Mouse (Mus musculus) embryonic facial prominence, embryonic 12.5 days (tissue): ENCODE measurements around the gene Atp2c2. TPM values are rescaled to one million over a fixed set of nuclear protein-coding genes. Genes with fewer than 3 reads are reported as not detected.

Experiments used
- ATAC-seq: fragments of 200-750 bp; cut with Nextera tagmentation; 2 replicates; pipeline ENCODE4 v1.8.0; 2017; ENCODE audit not compliant: insufficient number of reproducible peaks, insufficient read depth, low FRiP score, low TSS enrichment
- H3K27ac ChIP-seq: fragments of 300-500 bp; sonication (generic); 2 replicates; pipeline ENCODE4 v1.5.1; 2016; ENCODE audit warnings: mild to moderate bottlenecking
- H3K27me3 ChIP-seq: fragments of 300-500 bp; sonication (generic); 2 replicates; pipeline ENCODE4 v1.6.1; 2016; ENCODE audit warnings: mild to moderate bottlenecking, moderate library complexity
- H3K36me3 ChIP-seq: fragments of 300-500 bp; sonication (generic); 2 replicates; pipeline ENCODE4 v1.6.1; 2016; ENCODE audit warnings: mild to moderate bottlenecking
- H3K4me1 ChIP-seq: fragments of 300-500 bp; sonication (generic); 2 replicates; pipeline ENCODE4 v1.6.1; 2016
- H3K4me2 ChIP-seq: fragments of 300-500 bp; sonication (generic); replicated peaks from 2 replicates; pipeline ENCODE4 v1.6.1; 2016; ENCODE audit warnings: mild to moderate bottlenecking, moderate library complexity
- H3K4me3 ChIP-seq: fragments of 300-500 bp; sonication (generic); 2 replicates; pipeline ENCODE4 v1.5.1; 2016; ENCODE audit warnings: mild to moderate bottlenecking
- H3K9ac ChIP-seq: fragments of 300-500 bp; sonication (generic); 2 replicates; pipeline ENCODE4 v1.6.1; 2016; ENCODE audit warnings: mild to moderate bottlenecking, moderate library complexity
- H3K9me3 ChIP-seq: fragments of 300-500 bp; sonication (generic); 2 replicates; pipeline ENCODE4 v1.6.1; 2016; ENCODE audit warnings: mild to moderate bottlenecking, moderate library complexity
- WGBS: fragments of 180-500 bp; shearing (Covaris S2); methylation state at CpG from one replicate; pipeline ENCODE4 v1.1.7; 2016; 5-methylcytosine and 5-hydroxymethylcytosine counted together
- polyA plus RNA-seq: library from polyadenylated mRNA; unstranded; fragments of >200 nt; fragmentation: Nextera tagmentation; extraction: Ambion mirVana; gene quantifications from 2 replicates; pipeline ENCODE4 v1.2.1, GENCODE M21; 2016

The Atp2c2 gene
- polyA plus RNA-seq: 1.1 and 1.9 TPM in 2 replicates

DNA sequence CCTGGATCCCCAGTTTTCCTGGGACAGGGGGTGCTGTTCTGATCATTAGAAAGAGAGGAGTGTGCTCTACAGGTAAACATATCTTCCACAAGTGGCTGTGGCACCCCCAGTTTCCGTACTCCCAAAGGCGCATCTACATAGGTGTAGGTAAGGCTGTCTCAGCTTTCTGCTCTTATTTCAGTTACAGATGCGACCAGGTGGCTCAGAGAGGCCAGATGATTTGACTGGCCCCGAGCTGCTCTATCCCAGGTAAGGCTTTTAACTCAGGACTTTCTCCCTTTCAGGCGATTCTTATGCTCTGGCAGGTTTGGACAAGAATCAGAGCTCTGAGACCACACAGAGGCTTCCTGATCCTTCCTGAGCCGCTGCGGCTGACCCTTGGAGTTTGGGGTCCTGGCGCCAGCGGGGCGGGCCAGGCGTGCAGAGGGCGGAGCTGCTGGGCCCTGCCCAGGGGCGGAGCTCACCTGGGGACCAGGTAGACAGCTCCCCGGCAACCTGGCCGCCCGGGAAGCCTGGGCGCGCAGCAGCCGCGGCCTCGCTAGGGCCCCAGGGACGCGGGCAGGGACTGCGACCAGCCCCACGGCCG is at the start of gene Atp2c2:
Atp2c2 (plus strand) TSS at position 461 of the 586 bp plus-strand sequence.
- H3K9ac ChIP-seq: 0 out of 2 replicates have a peak within 1 kb of the TSS, but pooled peaks have one; percentile 15
- peak within 1 kb of the TSS; percentile 46 for H3K4me2 ChIP-seq
- 3% methylated on average over 26 of the region's 26 CpGs for WGBS

GRCm38 (mm10) chr8:119651324-119651723 is 48.5 kb upstream of the Atp2c2 start:
- no peak overlapping the region for H3K4me2 ChIP-seq
- H3K4me1 ChIP-seq: 0 out of 2 replicates have a peak, but pooled peaks cover 4% of the 10 kb centered on the region
- H3K9me3 ChIP-seq: no peaks in the 10 kb centered on the region
- no peak overlapping the region for H3K4me3 ChIP-seq
- no peaks in the 10 kb centered on the region for H3K27me3 ChIP-seq
- no peak overlapping the region for H3K9ac ChIP-seq
- no peak overlapping the region for H3K27ac ChIP-seq
- 13% methylated on average over 2 of the region's 2 CpGs for WGBS
- ATAC-seq: peak; percentile 59; the same call in 1 of the 2 replicates
- no peaks in the 10 kb centered on the region for H3K36me3 ChIP-seq

More for the DNA sequence above, at the start of gene Atp2c2:
- Histone ChIP-seq H3K9me3 (no peaks in the 10 kb centered on the region), H3K4me3 (peak within 1 kb of the TSS; percentile 14; the same call in 1 of the 2 replicates), H3K27me3 (peaks cover 49% of the 10 kb centered on the region), H3K4me1 (peaks cover 9% of the 10 kb centered on the region; the same call in 1 of the 2 replicates), H3K36me3 (no peaks in the 10 kb centered on the region), H3K27ac (0 out of 2 replicates have a peak within 1 kb of the TSS, but pooled peaks have one; percentile 23)
- ATAC-seq: no peak

DNA sequence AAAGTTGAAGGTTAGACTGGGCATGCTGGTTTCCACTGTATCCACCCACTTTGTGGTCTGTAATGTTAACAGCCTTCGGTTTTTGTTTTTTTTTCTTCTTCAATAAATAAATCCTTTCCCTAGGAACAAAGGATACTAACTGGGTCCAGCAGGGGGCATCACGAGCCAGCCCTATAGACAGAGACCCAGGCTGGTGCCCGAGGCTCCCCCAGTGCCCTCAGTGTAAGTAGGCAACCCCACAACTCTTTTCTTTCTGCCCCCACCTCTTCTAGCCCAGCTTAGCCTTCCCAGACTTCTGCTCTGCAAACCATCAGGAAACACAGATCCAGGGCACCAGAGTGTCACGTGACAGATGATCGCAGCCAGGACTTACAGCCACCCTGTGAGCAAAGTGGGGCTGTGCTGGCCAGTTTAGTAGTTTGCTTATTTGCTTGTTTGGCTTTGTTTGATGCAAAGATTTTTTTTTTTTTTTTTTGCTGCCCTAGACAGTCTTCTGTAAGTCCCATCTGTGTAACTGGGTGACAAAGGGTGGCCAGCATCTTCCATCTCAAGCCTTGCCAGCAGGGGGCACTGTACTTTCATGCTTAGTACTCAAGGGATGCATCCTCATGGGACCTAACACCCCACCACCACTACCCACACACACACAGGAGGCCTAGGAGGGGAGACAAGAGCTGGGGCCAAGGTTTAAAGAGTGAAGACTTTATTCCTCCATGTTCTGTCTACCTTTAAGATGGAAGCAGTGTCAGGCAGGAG is 42.9 kb upstream of the Atp2c2 start:
- 38% methylated on average over 5 of the region's 5 CpGs for WGBS
- Histone ChIP-seq H3K9ac (no peak overlapping the region), H3K4me3 (no peak overlapping the region), H3K4me2 (no peak overlapping the region), H3K36me3 (no peaks in the 10 kb centered on the region), H3K4me1 (peaks cover 10% of the 10 kb centered on the region; the same call in 1 of the 2 replicates), H3K9me3 (no peaks in the 10 kb centered on the region), H3K27me3 (no peaks in the 10 kb centered on the region), H3K27ac (no peak overlapping the region)
- no peak for ATAC-seq

- Histone ChIP-seq H3K4me3 (no peak overlapping the region), H3K27me3 (peaks cover 4% of the 10 kb centered on the region), H3K36me3 (no peaks in the 10 kb centered on the region), H3K9ac (no peak overlapping the region), H3K9me3 (no peaks in the 10 kb centered on the region), H3K4me1 (peaks cover 10% of the 10 kb centered on the region; the same call in 1 of the 2 replicates), H3K27ac (no peak overlapping the region), H3K4me2 (no peak overlapping the region; the same call in 1 of the 2 replicates)
- ATAC-seq: no peak
- WGBS: 4% methylated on average over 9 of the region's 9 CpGs
Observed at GRCm38 (mm10) chr8:119661081-119661480, 38.7 kb upstream of the Atp2c2 start.

DNA sequence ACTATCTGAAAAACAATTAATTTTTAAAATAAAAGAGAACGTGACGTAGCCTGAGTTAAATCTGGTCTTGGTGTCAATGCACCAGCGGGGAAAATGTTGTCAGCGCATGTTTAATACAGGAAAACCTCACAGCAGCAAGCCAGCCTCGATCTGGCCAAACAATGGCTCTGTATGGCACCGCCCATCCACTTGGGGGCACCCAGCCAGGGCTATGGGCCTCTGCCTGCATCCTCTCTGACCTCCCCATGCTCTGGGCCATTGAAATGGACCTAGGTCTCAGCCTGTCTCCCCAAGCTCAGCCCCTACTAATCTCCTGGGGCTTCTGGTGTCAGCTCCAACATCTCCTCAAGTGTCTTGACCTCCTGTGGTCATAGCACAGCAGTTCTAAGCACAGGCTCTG is 37.9 kb upstream of the Atp2c2 start:
- Histone ChIP-seq H3K4me3 (no peak overlapping the region), H3K9me3 (no peaks in the 10 kb centered on the region), H3K4me1 (peaks cover 10% of the 10 kb centered on the region; the same call in 1 of the 2 replicates), H3K9ac (no peak overlapping the region), H3K36me3 (no peaks in the 10 kb centered on the region), H3K27ac (no peak overlapping the region), H3K4me2 (no peak overlapping the region), H3K27me3 (peaks cover 9% of the 10 kb centered on the region)
- 82% methylated on average over 6 of the region's 6 CpGs for WGBS
- no peak for ATAC-seq

- peaks cover 10% of the 10 kb centered on the region; the same call in 1 of the 2 replicates for H3K4me1 ChIP-seq
- no peak for ATAC-seq
- no peaks in the 10 kb centered on the region for H3K36me3 ChIP-seq
- no peak overlapping the region for H3K9ac ChIP-seq
- peaks cover 9% of the 10 kb centered on the region for H3K27me3 ChIP-seq
- H3K9me3 ChIP-seq: no peaks in the 10 kb centered on the region
- no peak overlapping the region for H3K4me3 ChIP-seq
- H3K4me2 ChIP-seq: no peak overlapping the region
- 51% methylated on average over 11 of the region's 11 CpGs for WGBS
- no peak overlapping the region for H3K27ac ChIP-seq
Observed at GRCm38 (mm10) chr8:119663440-119663839, 36.4 kb upstream of the Atp2c2 start.

DNA sequence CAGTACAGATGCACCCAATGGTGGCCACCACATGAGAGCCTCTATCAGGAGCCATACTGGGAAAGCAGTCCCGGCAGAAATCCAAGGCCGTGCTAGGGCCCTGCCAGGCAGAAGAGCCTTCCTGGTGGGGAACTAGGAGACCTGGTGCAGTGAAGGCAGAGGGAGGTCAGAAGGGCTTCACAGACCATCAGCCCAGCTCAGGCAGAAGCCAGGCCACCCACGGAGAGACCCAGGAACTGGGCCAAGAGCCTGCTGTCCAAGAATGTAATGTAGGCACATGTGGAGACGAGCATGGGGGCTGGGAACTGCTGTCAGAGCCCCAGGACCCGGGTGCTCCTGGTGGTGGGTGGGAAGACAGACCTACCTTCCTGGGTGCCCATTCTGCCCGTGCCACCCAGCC is 34.5 kb upstream of the Atp2c2 start:
- Histone ChIP-seq H3K4me1 (peaks cover 7% of the 10 kb centered on the region; the same call in 1 of the 2 replicates), H3K4me2 (no peak overlapping the region), H3K27ac (no peak overlapping the region), H3K9me3 (no peaks in the 10 kb centered on the region), H3K9ac (no peak overlapping the region), H3K4me3 (no peak overlapping the region), H3K36me3 (no peaks in the 10 kb centered on the region), H3K27me3 (peaks cover 9% of the 10 kb centered on the region)
- 80% methylated on average over 6 of the region's 6 CpGs for WGBS
- no peak for ATAC-seq

- H3K27ac ChIP-seq: no peak within 1 kb of the TSS
- WGBS: 19% methylated on average over 14 of the region's 14 CpGs
- no peaks in the 10 kb centered on the region for H3K4me1 ChIP-seq
- peaks cover 9% of the 10 kb centered on the region for H3K27me3 ChIP-seq
- H3K9me3 ChIP-seq: no peaks in the 10 kb centered on the region
- ATAC-seq: no peak
- no peak within 1 kb of the TSS for H3K4me2 ChIP-seq
- H3K4me3 ChIP-seq: no peak within 1 kb of the TSS
- no peaks in the 10 kb centered on the region for H3K36me3 ChIP-seq
- H3K9ac ChIP-seq: no peak within 1 kb of the TSS
Observed at GRCm38 (mm10) chr8:119666219-119666951, 33.4 kb upstream of the Atp2c2 start, which contains the start of gene Wfdc1. Wfdc1 (plus strand) TSS chr8:119666365.

DNA sequence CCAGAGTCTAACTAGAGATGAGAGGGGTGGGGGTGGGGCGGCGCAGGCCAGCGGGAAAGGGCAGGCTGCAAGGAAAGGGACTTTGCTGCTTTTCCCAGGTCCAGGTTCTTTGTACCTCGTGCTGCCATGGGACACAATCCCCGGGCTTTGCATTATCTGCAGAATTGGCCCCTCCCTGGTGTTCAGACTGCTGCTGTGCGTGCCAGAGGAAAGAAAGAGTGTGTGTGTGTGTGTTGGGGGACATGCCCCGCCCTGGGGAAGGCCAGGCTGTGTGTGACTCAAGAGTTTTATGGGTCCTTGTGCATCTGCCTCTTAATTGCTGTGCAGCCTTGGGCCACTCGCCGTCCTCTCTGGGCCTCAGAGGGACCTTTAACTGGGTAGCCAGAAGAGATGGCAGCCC is 31.4 kb upstream of the Atp2c2 start:
- H3K9ac ChIP-seq: no peak overlapping the region
- no peak for ATAC-seq

GRCm38 (mm10) chr8:119669284-119669683 is 30.5 kb upstream of the Atp2c2 start:
- H3K9ac ChIP-seq: no peak overlapping the region
- peaks cover 9% of the 10 kb centered on the region for H3K27me3 ChIP-seq
- H3K9me3 ChIP-seq: no peaks in the 10 kb centered on the region
- no peak overlapping the region for H3K4me3 ChIP-seq
- no peak overlapping the region for H3K27ac ChIP-seq
- H3K4me2 ChIP-seq: no peak overlapping the region
- H3K4me1 ChIP-seq: no peaks in the 10 kb centered on the region
- ATAC-seq: no peak
- WGBS: 54% methylated on average over 12 of the region's 12 CpGs
- no peaks in the 10 kb centered on the region for H3K36me3 ChIP-seq

More for the DNA sequence above, 31.4 kb upstream of the Atp2c2 start:
- H3K36me3 ChIP-seq: no peaks in the 10 kb centered on the region
- peaks cover 9% of the 10 kb centered on the region for H3K27me3 ChIP-seq
- no peaks in the 10 kb centered on the region for H3K9me3 ChIP-seq
- no peak overlapping the region for H3K4me2 ChIP-seq
- H3K4me1 ChIP-seq: no peaks in the 10 kb centered on the region
- H3K4me3 ChIP-seq: no peak overlapping the region
- H3K27ac ChIP-seq: no peak overlapping the region
- 69% methylated on average over 9 of the region's 9 CpGs for WGBS

GRCm38 (mm10) chr8:119670419-119671091 is 29.3 kb upstream of the Atp2c2 start:
- no peak overlapping the region for H3K4me3 ChIP-seq
- H3K36me3 ChIP-seq: no peaks in the 10 kb centered on the region
- H3K9me3 ChIP-seq: no peaks in the 10 kb centered on the region
- H3K9ac ChIP-seq: no peak overlapping the region
- 64% methylated on average over 16 of the region's 16 CpGs for WGBS
- peaks cover 9% of the 10 kb centered on the region for H3K27me3 ChIP-seq
- ATAC-seq: no peak
- no peak overlapping the region for H3K4me2 ChIP-seq
- no peaks in the 10 kb centered on the region for H3K4me1 ChIP-seq
- H3K27ac ChIP-seq: no peak overlapping the region
